Mouse (Mus musculus): Measurements from ENCODE around the gene Umad1. TPM values are rescaled to one million over a fixed set of nuclear protein-coding genes. Genes with fewer than 3 reads are reported as not detected.

The Umad1 gene
- polyA plus RNA-seq, 1 experiment from 2014 or later, result 24.8 TPM

GRCm38 (mm10) chr6:8455599-8455998 is 196.5 kb downstream of the Umad1 start:
- no peak overlapping the region for H3K4me3 ChIP-seq
- H3K4me1 ChIP-seq, result no peaks in the 10 kb centered on the region
- no peak overlapping the region for H3K27ac ChIP-seq
- no peak for DNase-seq (ENCODE audit: low spot score)
- H3K36me3 ChIP-seq, result no peaks in the 10 kb centered on the region
- WGBS, result 79% methylated on average over 5 of the region's 5 CpGs
- no peaks in the 10 kb centered on the region for H3K27me3 ChIP-seq (ENCODE audit: insufficient read depth, poor library complexity, severe bottlenecking)
- H3K9me3 ChIP-seq, result no peaks in the 10 kb centered on the region

GRCm38 (mm10) chr6:8458596-8458995 is 199.5 kb downstream of the Umad1 start:
- WGBS, result 92% methylated on average over 4 of the region's 4 CpGs
- H3K9me3 ChIP-seq, result no peaks in the 10 kb centered on the region
- DNase-seq (ENCODE audit: low spot score), result no peak

GRCm38 (mm10) chr6:8462447-8462846 is 203.4 kb downstream of the Umad1 start:
- no peaks in the 10 kb centered on the region for H3K36me3 ChIP-seq
- H3K4me1 ChIP-seq, result no peaks in the 10 kb centered on the region
- H3K9me3 ChIP-seq, result no peaks in the 10 kb centered on the region
- no peak overlapping the region for H3K27ac ChIP-seq
- DNase-seq (ENCODE audit: low spot score), result no peak
- H3K4me3 ChIP-seq, result no peak overlapping the region
- no peaks in the 10 kb centered on the region for H3K27me3 ChIP-seq (ENCODE audit: insufficient read depth, poor library complexity, severe bottlenecking)
- WGBS, result 81% methylated on average over 2 of the region's 2 CpGs

More at GRCm38 (mm10) chr6:8458596-8458995, 199.5 kb downstream of the Umad1 start:
- Histone ChIP-seq H3K27ac (no peak overlapping the region), H3K4me3 (no peak overlapping the region), H3K36me3 (no peaks in the 10 kb centered on the region), H3K4me1 (no peaks in the 10 kb centered on the region), H3K27me3 (ENCODE audit: insufficient read depth, poor library complexity, severe bottlenecking) (no peaks in the 10 kb centered on the region)

- H3K27ac ChIP-seq, result no peak overlapping the region
These were observed 206.3 kb downstream of the Umad1 start for GRCm38 (mm10) chr6:8465388-8465787.

GRCm38 (mm10) chr6:8465985-8466384 is 206.9 kb downstream of the Umad1 start:
- WGBS, result 83% methylated on average over 5 of the region's 5 CpGs
- H3K4me3 ChIP-seq, result no peak overlapping the region
- no peak for DNase-seq (ENCODE audit: low spot score)
- no peaks in the 10 kb centered on the region for H3K4me1 ChIP-seq
- H3K36me3 ChIP-seq, result no peaks in the 10 kb centered on the region
- H3K9me3 ChIP-seq, result no peaks in the 10 kb centered on the region
- H3K27ac ChIP-seq, result no peak overlapping the region
- H3K27me3 ChIP-seq (ENCODE audit: insufficient read depth, poor library complexity, severe bottlenecking), result no peaks in the 10 kb centered on the region

More at GRCm38 (mm10) chr6:8465388-8465787, 206.3 kb downstream of the Umad1 start:
- Histone ChIP-seq H3K27me3 (ENCODE audit: insufficient read depth, poor library complexity, severe bottlenecking) (no peaks in the 10 kb centered on the region), H3K9me3 (no peaks in the 10 kb centered on the region), H3K4me1 (no peaks in the 10 kb centered on the region), H3K36me3 (no peaks in the 10 kb centered on the region), H3K4me3 (no peak overlapping the region)
- WGBS, result 78% methylated on average over 1 of the region's 1 CpGs
- no peak for DNase-seq (ENCODE audit: low spot score)

- H3K27me3 ChIP-seq (ENCODE audit: insufficient read depth, poor library complexity, severe bottlenecking), result no peaks in the 10 kb centered on the region
- 83% methylated on average over 10 of the region's 10 CpGs for WGBS
- no peak for DNase-seq (ENCODE audit: low spot score)
- H3K36me3 ChIP-seq, result no peaks in the 10 kb centered on the region
- H3K4me3 ChIP-seq, result no peak overlapping the region
- peaks cover 8% of the 10 kb centered on the region for H3K4me1 ChIP-seq
- no peak overlapping the region for H3K27ac ChIP-seq
- H3K9me3 ChIP-seq, result no peaks in the 10 kb centered on the region
These were observed 208.7 kb downstream of the Umad1 start for GRCm38 (mm10) chr6:8467667-8468337.

- no peaks in the 10 kb centered on the region for H3K27me3 ChIP-seq (ENCODE audit: insufficient read depth, poor library complexity, severe bottlenecking)
- H3K4me1 ChIP-seq, result peaks cover 25% of the 10 kb centered on the region
- DNase-seq (ENCODE audit: low spot score), result no peak
- no peak overlapping the region for H3K27ac ChIP-seq
- H3K9me3 ChIP-seq, result no peaks in the 10 kb centered on the region
- H3K36me3 ChIP-seq, result no peaks in the 10 kb centered on the region
- no peak overlapping the region for H3K4me3 ChIP-seq
- WGBS, result 96% methylated on average over 3 of the region's 3 CpGs
These were observed 210.8 kb downstream of the Umad1 start for GRCm38 (mm10) chr6:8469918-8470317.

GRCm38 (mm10) chr6:8472125-8472524 is 213.0 kb downstream of the Umad1 start:
- peak overlapping the region; percentile 37; the same call in 1 of the 2 replicates for H3K27ac ChIP-seq
- 70% methylated on average over 3 of the region's 3 CpGs for WGBS
- no peaks in the 10 kb centered on the region for H3K36me3 ChIP-seq
- no peaks in the 10 kb centered on the region for H3K27me3 ChIP-seq (ENCODE audit: insufficient read depth, poor library complexity, severe bottlenecking)
- H3K4me3 ChIP-seq, result no peak overlapping the region
- peaks cover 25% of the 10 kb centered on the region for H3K4me1 ChIP-seq
- H3K9me3 ChIP-seq, result no peaks in the 10 kb centered on the region
- DNase-seq (ENCODE audit: low spot score), result no peak

GRCm38 (mm10) chr6:8472915-8473314 is 213.8 kb downstream of the Umad1 start:
- H3K27ac ChIP-seq, result peak overlapping the region; percentile 37; the same call in 1 of the 2 replicates
- peak; percentile 79 for DNase-seq (ENCODE audit: low spot score)
- no peaks in the 10 kb centered on the region for H3K27me3 ChIP-seq (ENCODE audit: insufficient read depth, poor library complexity, severe bottlenecking)
- H3K4me3 ChIP-seq, result no peak overlapping the region
- 14% methylated on average over 5 of the region's 5 CpGs for WGBS
- H3K9me3 ChIP-seq, result no peaks in the 10 kb centered on the region
- peaks cover 25% of the 10 kb centered on the region for H3K4me1 ChIP-seq
- no peaks in the 10 kb centered on the region for H3K36me3 ChIP-seq

GRCm38 (mm10) chr6:8473498-8473897 is 214.4 kb downstream of the Umad1 start:
- H3K27ac ChIP-seq, result peak overlapping the region; percentile 67
- H3K36me3 ChIP-seq, result no peaks in the 10 kb centered on the region
- H3K4me1 ChIP-seq, result peaks cover 25% of the 10 kb centered on the region
- no peak for DNase-seq (ENCODE audit: low spot score)
- no peak overlapping the region for H3K4me3 ChIP-seq
- no peaks in the 10 kb centered on the region for H3K9me3 ChIP-seq
- H3K27me3 ChIP-seq (ENCODE audit: insufficient read depth, poor library complexity, severe bottlenecking), result no peaks in the 10 kb centered on the region
- 24% methylated on average over 5 of the region's 5 CpGs for WGBS

- H3K4me1 ChIP-seq, result peaks cover 27% of the 10 kb centered on the region
- no peaks in the 10 kb centered on the region for H3K9me3 ChIP-seq
- H3K27ac ChIP-seq, result no peak overlapping the region
- H3K4me3 ChIP-seq, result no peak overlapping the region
- DNase-seq (ENCODE audit: low spot score), result no peak
- WGBS, result 51% methylated on average over 3 of the region's 3 CpGs
- H3K27me3 ChIP-seq (ENCODE audit: insufficient read depth, poor library complexity, severe bottlenecking), result no peaks in the 10 kb centered on the region
- H3K36me3 ChIP-seq, result no peaks in the 10 kb centered on the region
These were observed 215.2 kb downstream of the Umad1 start for GRCm38 (mm10) chr6:8474316-8474715.

GRCm38 (mm10) chr6:8474820-8475219 is 215.7 kb downstream of the Umad1 start:
- Histone ChIP-seq H3K4me1 (peaks cover 29% of the 10 kb centered on the region), H3K9me3 (no peaks in the 10 kb centered on the region), H3K27ac (0 out of 2 replicates have a peak overlapping the region, but pooled peaks have one; percentile 22), H3K36me3 (no peaks in the 10 kb centered on the region), H3K27me3 (ENCODE audit: insufficient read depth, poor library complexity, severe bottlenecking) (no peaks in the 10 kb centered on the region), H3K4me3 (no peak overlapping the region)
- WGBS, result 85% methylated on average over 4 of the region's 4 CpGs
- no peak for DNase-seq (ENCODE audit: low spot score)

GRCm38 (mm10) chr6:8479176-8479575 is 220.1 kb downstream of the Umad1 start:
- DNase-seq (ENCODE audit: low spot score), result no peak
- Histone ChIP-seq H3K4me3 (no peak overlapping the region), H3K4me1 (peaks cover 7% of the 10 kb centered on the region), H3K27ac (no peak overlapping the region), H3K36me3 (no peaks in the 10 kb centered on the region), H3K9me3 (no peaks in the 10 kb centered on the region), H3K27me3 (ENCODE audit: insufficient read depth, poor library complexity, severe bottlenecking) (no peaks in the 10 kb centered on the region)
- WGBS, result 67% methylated on average over 1 of the region's 1 CpGs
